Mouse (Mus musculus): ENCODE results near the gene E330021D16Rik. TPM values are rescaled to one million over a fixed set of nuclear protein-coding genes. Genes with fewer than 3 reads are reported as not detected.
A peak's percentile ranks its signal among the peaks of the same experiment; 100 is the strongest.

The E330021D16Rik gene
- not detected in 2 replicates for polyA plus RNA-seq (2014; fragmentation: Nextera tagmentation; extraction: Ambion mirVana)

GRCm38 (mm10) chr6:136415133-136415775, at the start of gene E330021D16Rik:
TSS of gene E330021D16Rik (minus strand) at chr6:136415569.
- Histone ChIP-seq H3K9me3 (ENCODE audit: control insufficient read depth, low read length) (no peaks in the 10 kb centered on the region), H3K27ac (ENCODE audit: low read depth, low read length) (no peak within 1 kb of the TSS), H3K4me2 (no peak within 1 kb of the TSS), H3K4me1 (replicated peaks; ENCODE audit: control insufficient read depth, insufficient read depth, low read length) (0 out of 2 replicates have a peak, but pooled peaks cover 3% of the 10 kb centered on the region), H3K36me3 (ENCODE audit: control insufficient read depth, insufficient read depth, low read length) (no peaks in the 10 kb centered on the region), H3K4me3 (ENCODE audit: low read depth, low read length) (no peak within 1 kb of the TSS), H3K27me3 (replicated peaks; ENCODE audit: control insufficient read depth, insufficient read depth, low read length) (no peaks in the 10 kb centered on the region), H3K9ac (ENCODE audit: low read depth, low read length) (no peak within 1 kb of the TSS)
- 80% methylated on average over 9 of the region's 9 CpGs for WGBS
- DNase-seq (ENCODE audit: low spot score), result no peak
- ATAC-seq (replicated peaks; ENCODE audit: low FRiP score), result no peak

- Histone ChIP-seq H3K27me3 (replicated peaks; ENCODE audit: control insufficient read depth, insufficient read depth, low read length) (no peaks in the 10 kb centered on the region), H3K9me3 (ENCODE audit: control insufficient read depth, low read length) (no peaks in the 10 kb centered on the region), H3K36me3 (ENCODE audit: control insufficient read depth, insufficient read depth, low read length) (no peaks in the 10 kb centered on the region), H3K4me2 (no peak overlapping the region), H3K27ac (ENCODE audit: low read depth, low read length) (no peak overlapping the region), H3K4me3 (ENCODE audit: low read depth, low read length) (no peak overlapping the region), H3K9ac (ENCODE audit: low read depth, low read length) (no peak overlapping the region), H3K4me1 (replicated peaks; ENCODE audit: control insufficient read depth, insufficient read depth, low read length) (peaks cover 38% of the 10 kb centered on the region)
- ATAC-seq (replicated peaks; ENCODE audit: low FRiP score) (no peak), DNase-seq (ENCODE audit: low spot score) (no peak)
- 80% methylated on average over 8 of the region's 8 CpGs for WGBS
Measured at GRCm38 (mm10) chr6:136465021-136465420, 49.7 kb upstream of the E330021D16Rik start.

- DNase-seq (ENCODE audit: low spot score), result no peak
- Histone ChIP-seq H3K27ac (ENCODE audit: low read depth, low read length) (peak overlapping the region; percentile 49; the same call in 1 of the 2 replicates), H3K4me1 (replicated peaks; ENCODE audit: control insufficient read depth, insufficient read depth, low read length) (peaks cover 30% of the 10 kb centered on the region), H3K9ac (ENCODE audit: low read depth, low read length) (no peak overlapping the region), H3K36me3 (ENCODE audit: control insufficient read depth, insufficient read depth, low read length) (no peaks in the 10 kb centered on the region), H3K4me3 (ENCODE audit: low read depth, low read length) (no peak overlapping the region), H3K9me3 (ENCODE audit: control insufficient read depth, low read length) (no peaks in the 10 kb centered on the region), H3K4me2 (peak overlapping the region; percentile 29), H3K27me3 (replicated peaks; ENCODE audit: control insufficient read depth, insufficient read depth, low read length) (no peaks in the 10 kb centered on the region)
- 49% methylated on average over 12 of the region's 12 CpGs for WGBS
- ATAC-seq (replicated peaks; ENCODE audit: low FRiP score), result no peak
Measured at GRCm38 (mm10) chr6:136464121-136464621, 48.8 kb upstream of the E330021D16Rik start.

GRCm38 (mm10) chr6:136463491-136463890, 48.1 kb upstream of the E330021D16Rik start:
- no peaks in the 10 kb centered on the region for H3K27me3 ChIP-seq (replicated peaks; ENCODE audit: control insufficient read depth, insufficient read depth, low read length)
- ATAC-seq (replicated peaks; ENCODE audit: low FRiP score), result no peak
- H3K4me1 ChIP-seq (replicated peaks; ENCODE audit: control insufficient read depth, insufficient read depth, low read length), result peaks cover 23% of the 10 kb centered on the region
- H3K9ac ChIP-seq (ENCODE audit: low read depth, low read length), result no peak overlapping the region
- no peak overlapping the region for H3K4me3 ChIP-seq (ENCODE audit: low read depth, low read length)
- H3K9me3 ChIP-seq (ENCODE audit: control insufficient read depth, low read length), result no peaks in the 10 kb centered on the region
- H3K27ac ChIP-seq (ENCODE audit: low read depth, low read length), result no peak overlapping the region; the same call in 1 of the 2 replicates
- peak overlapping the region; percentile 29; the same call in 1 of the 2 replicates for H3K4me2 ChIP-seq
- WGBS, result 45% methylated on average over 9 of the region's 9 CpGs
- no peaks in the 10 kb centered on the region for H3K36me3 ChIP-seq (ENCODE audit: control insufficient read depth, insufficient read depth, low read length)
- no peak for DNase-seq (ENCODE audit: low spot score)

- Histone ChIP-seq H3K4me3 (ENCODE audit: low read depth, low read length) (no peak overlapping the region), H3K4me2 (no peak overlapping the region), H3K9ac (ENCODE audit: low read depth, low read length) (no peak overlapping the region), H3K9me3 (ENCODE audit: control insufficient read depth, low read length) (no peaks in the 10 kb centered on the region), H3K27me3 (replicated peaks; ENCODE audit: control insufficient read depth, insufficient read depth, low read length) (no peaks in the 10 kb centered on the region), H3K27ac (ENCODE audit: low read depth, low read length) (no peak overlapping the region), H3K36me3 (ENCODE audit: control insufficient read depth, insufficient read depth, low read length) (no peaks in the 10 kb centered on the region), H3K4me1 (replicated peaks; ENCODE audit: control insufficient read depth, insufficient read depth, low read length) (peaks cover 10% of the 10 kb centered on the region)
- WGBS, result 72% methylated on average over 7 of the region's 7 CpGs
- ATAC-seq (replicated peaks; ENCODE audit: low FRiP score) (no peak), DNase-seq (ENCODE audit: low spot score) (no peak)
Measured at GRCm38 (mm10) chr6:136459156-136459555, 43.8 kb upstream of the E330021D16Rik start.

GRCm38 (mm10) chr6:136456302-136456701, 40.9 kb upstream of the E330021D16Rik start:
- DNase-seq (ENCODE audit: low spot score) (no peak), ATAC-seq (replicated peaks; ENCODE audit: low FRiP score) (no peak)
- H3K9me3 ChIP-seq (ENCODE audit: control insufficient read depth, low read length), result no peaks in the 10 kb centered on the region
- no peak overlapping the region for H3K27ac ChIP-seq (ENCODE audit: low read depth, low read length)
- no peaks in the 10 kb centered on the region for H3K4me1 ChIP-seq (replicated peaks; ENCODE audit: control insufficient read depth, insufficient read depth, low read length)
- H3K9ac ChIP-seq (ENCODE audit: low read depth, low read length), result no peak overlapping the region
- H3K4me3 ChIP-seq (ENCODE audit: low read depth, low read length), result no peak overlapping the region
- WGBS, result 69% methylated on average over 1 of the region's 1 CpGs
- H3K27me3 ChIP-seq (replicated peaks; ENCODE audit: control insufficient read depth, insufficient read depth, low read length), result no peaks in the 10 kb centered on the region
- no peak overlapping the region for H3K4me2 ChIP-seq
- H3K36me3 ChIP-seq (ENCODE audit: control insufficient read depth, insufficient read depth, low read length), result no peaks in the 10 kb centered on the region

- H3K9me3 ChIP-seq (ENCODE audit: control insufficient read depth, low read length), result no peaks in the 10 kb centered on the region
- H3K27ac ChIP-seq (ENCODE audit: low read depth, low read length), result no peak overlapping the region
- H3K36me3 ChIP-seq (ENCODE audit: control insufficient read depth, insufficient read depth, low read length), result no peaks in the 10 kb centered on the region
- no peaks in the 10 kb centered on the region for H3K4me1 ChIP-seq (replicated peaks; ENCODE audit: control insufficient read depth, insufficient read depth, low read length)
- WGBS, result 78% methylated on average over 3 of the region's 3 CpGs
- H3K4me2 ChIP-seq, result no peak overlapping the region
- DNase-seq (ENCODE audit: low spot score) (peak; percentile 27), ATAC-seq (replicated peaks; ENCODE audit: low FRiP score) (no peak)
- H3K27me3 ChIP-seq (replicated peaks; ENCODE audit: control insufficient read depth, insufficient read depth, low read length), result no peaks in the 10 kb centered on the region
- no peak overlapping the region for H3K9ac ChIP-seq (ENCODE audit: low read depth, low read length)
- no peak overlapping the region for H3K4me3 ChIP-seq (ENCODE audit: low read depth, low read length)
Measured at GRCm38 (mm10) chr6:136455696-136456095, 40.3 kb upstream of the E330021D16Rik start.

- no peaks in the 10 kb centered on the region for H3K36me3 ChIP-seq (ENCODE audit: control insufficient read depth, insufficient read depth, low read length)
- DNase-seq (ENCODE audit: low spot score), result no peak
- no peak for ATAC-seq (replicated peaks; ENCODE audit: low FRiP score)
- H3K9ac ChIP-seq (ENCODE audit: low read depth, low read length), result no peak overlapping the region
- no peak overlapping the region for H3K4me2 ChIP-seq
- no peak overlapping the region for H3K4me3 ChIP-seq (ENCODE audit: low read depth, low read length)
- WGBS, result 70% methylated on average over 3 of the region's 3 CpGs
- H3K4me1 ChIP-seq (replicated peaks; ENCODE audit: control insufficient read depth, insufficient read depth, low read length), result no peaks in the 10 kb centered on the region; the same call in 1 of the 2 replicates
- no peak overlapping the region for H3K27ac ChIP-seq (ENCODE audit: low read depth, low read length)
- no peaks in the 10 kb centered on the region for H3K27me3 ChIP-seq (replicated peaks; ENCODE audit: control insufficient read depth, insufficient read depth, low read length)
- no peaks in the 10 kb centered on the region for H3K9me3 ChIP-seq (ENCODE audit: control insufficient read depth, low read length)
Measured at GRCm38 (mm10) chr6:136452623-136453022, 37.3 kb upstream of the E330021D16Rik start.

- Histone ChIP-seq H3K4me1 (replicated peaks; ENCODE audit: control insufficient read depth, insufficient read depth, low read length) (no peaks in the 10 kb centered on the region; the same call in 1 of the 2 replicates), H3K27me3 (replicated peaks; ENCODE audit: control insufficient read depth, insufficient read depth, low read length) (no peaks in the 10 kb centered on the region), H3K9me3 (ENCODE audit: control insufficient read depth, low read length) (no peaks in the 10 kb centered on the region), H3K27ac (ENCODE audit: low read depth, low read length) (no peak overlapping the region), H3K4me3 (ENCODE audit: low read depth, low read length) (no peak overlapping the region), H3K4me2 (no peak overlapping the region), H3K36me3 (ENCODE audit: control insufficient read depth, insufficient read depth, low read length) (no peaks in the 10 kb centered on the region), H3K9ac (ENCODE audit: low read depth, low read length) (no peak overlapping the region)
- DNase-seq (ENCODE audit: low spot score) (no peak), ATAC-seq (replicated peaks; ENCODE audit: low FRiP score) (no peak)
- 86% methylated on average over 6 of the region's 6 CpGs for WGBS
Measured at GRCm38 (mm10) chr6:136450863-136451262, 35.5 kb upstream of the E330021D16Rik start.

Measured in liver, embryonic 11.5 days (tissue).